Mouse (Mus musculus) T-helper 17 cell (primary cell): ENCODE results near the gene Clec4n.
"Not testable (repeated sequence)": the region's sequence is repeated elsewhere in the genome, so short reads cannot be mapped to it uniquely, and the experiment has no call there.

Experiments used
- in situ Hi-C, 2 experiments: fragments of 300-600 bp; cut with MboI, MseI; formaldehyde crosslinking; loops; 1 replicate in 1 of 2; 2 replicates in 1 of 2; pipeline ENCODE4 v1.15.1; 2025; ENCODE audit warnings: high pct_unique_total_duplicates in 2 of 2

The Clec4n gene

DNA sequence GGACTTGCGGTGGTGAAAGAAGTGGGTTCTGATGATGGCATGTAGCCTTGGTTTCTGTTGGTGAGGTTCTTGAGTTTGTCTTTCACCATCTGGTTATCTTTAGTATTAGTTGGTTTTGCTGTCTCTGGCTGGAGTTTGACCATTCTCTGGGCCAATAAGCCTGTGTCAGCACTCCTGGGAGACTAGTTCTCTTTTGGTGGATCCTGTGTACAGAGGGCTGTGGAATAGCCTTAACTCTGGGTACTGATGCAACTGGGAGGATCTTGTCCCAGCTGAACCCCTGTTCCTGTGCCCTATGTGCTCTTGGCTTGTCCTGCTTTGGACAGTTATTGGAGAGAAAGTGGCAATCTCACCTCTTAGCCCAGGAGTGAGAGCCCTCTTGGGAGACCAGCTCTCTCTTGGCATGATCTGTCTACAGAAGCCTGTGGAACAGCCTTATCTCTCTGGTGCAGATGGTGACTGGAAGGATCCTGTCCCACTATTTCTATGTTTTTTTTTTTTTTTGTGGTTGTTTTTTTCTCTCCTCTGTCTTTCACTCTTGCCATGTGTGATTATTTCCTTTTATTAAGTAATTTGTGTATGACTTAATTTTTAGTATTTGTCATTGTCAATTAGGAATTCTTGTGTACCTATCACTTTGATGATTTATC is 63.2 kb downstream of the Clec4n start:
- in situ Hi-C loops: no loop called here

DNA sequence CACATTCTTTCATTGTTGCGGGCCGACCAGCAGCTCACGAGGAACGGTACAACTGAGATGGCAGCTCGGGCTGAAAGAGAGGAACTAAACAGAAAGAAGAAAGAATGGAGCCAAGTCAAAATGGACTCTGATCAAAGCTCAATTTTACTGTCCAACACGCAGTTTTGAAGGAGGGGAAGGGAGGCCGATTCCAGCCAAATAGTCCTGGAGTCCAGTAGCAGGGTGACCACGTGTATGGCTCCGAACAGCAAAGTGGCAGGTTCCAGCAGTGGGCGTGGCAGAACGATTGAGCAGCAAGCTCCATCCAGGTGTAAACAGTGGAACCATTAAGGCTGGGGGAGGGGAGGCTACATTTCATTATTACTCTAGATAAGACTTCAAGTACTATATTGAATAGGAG is 63.9 kb downstream of the Clec4n start:
- in situ Hi-C loops: not testable (repeated sequence)
